Mouse (Mus musculus) CH12.LX (cell line): ENCODE data around the gene Ly6g5b.

Source experiments
- CTCF ChIP-seq, 2 experiments: IDR thresholded peaks in 1 of 2; conservative IDR thresholded peaks in 1 of 2; 2 replicates each; pipeline ENCODE4 v1.5.1; 2011 to 2012; ENCODE audit warnings: low read depth in 2 of 2, low read length in 2 of 2, improper control_type of control experiment in 1 of 2, inconsistent platforms in 1 of 2, mild to moderate bottlenecking in 1 of 2, moderate library complexity in 1 of 2
- SMC3 ChIP-seq: IDR thresholded peaks from 2 replicates; pipeline ENCODE4 v1.6.1; 2011; ENCODE audit warnings: low read depth, low read length, improper control_type of control experiment
- USF1 ChIP-seq: IDR thresholded peaks from 2 replicates; pipeline ENCODE4 v1.6.1; 2014; ENCODE audit warnings: low read depth, mild to moderate bottlenecking, inconsistent platforms, low read length, improper control_type of control experiment

GRCm38 (mm10) chr17:35152121-35152520 is 36.9 kb upstream of the Ly6g5b start:
- TF ChIP-seq CTCF (conservative IDR thresholded peaks at IDR 0.05 in 1 of 2, IDR thresholded peaks at IDR 0.05 in 1 of 2; ENCODE audit: low read depth in 2 of 2, low read length in 2 of 2) = no peak
- no peak for TF ChIP-seq SMC3
- TF ChIP-seq USF1 = no peak
